Mouse (Mus musculus): ENCODE results near the gene Mettl23. TPM values are rescaled to one million over a fixed set of nuclear protein-coding genes. Genes with fewer than 3 reads are reported as not detected.

The Mettl23 gene
- polyA plus RNA-seq (2014; fragmentation: Nextera tagmentation; extraction: Ambion mirVana): 80.4 and 87.6 TPM in 2 replicates

- Histone ChIP-seq H3K9ac (replicated peaks; ENCODE audit: low read length) (peak within 1 kb of the TSS; percentile 85), H3K4me3 (replicated peaks; ENCODE audit: low read depth, low read length) (peak within 1 kb of the TSS; percentile 71), H3K27me3 (ENCODE audit: control insufficient read depth, insufficient read depth, low read length) (no peaks in the 10 kb centered on the region), H3K9me3 (ENCODE audit: control insufficient read depth, low read length) (no peaks in the 10 kb centered on the region), H3K4me1 (ENCODE audit: control insufficient read depth, insufficient read depth, low read length) (peaks cover 34% of the 10 kb centered on the region), H3K4me2 (ENCODE audit: low read length) (peak within 1 kb of the TSS; percentile 89), H3K36me3 (ENCODE audit: control insufficient read depth, insufficient read depth, low read length) (peaks cover 49% of the 10 kb centered on the region), H3K27ac (replicated peaks; ENCODE audit: low read depth, low read length) (peak within 1 kb of the TSS; percentile 98)
- ATAC-seq (ENCODE audit: low FRiP score, low TSS enrichment) (peak; percentile 95), DNase-seq (peak; percentile 97)
- under 1% methylated on average over 72 of the region's 72 CpGs for WGBS
These were observed at the start of gene Mettl23, which contains the start of gene Jmjd6 for GRCm38 (mm10) chr11:116843261-116844233. Gene Mettl23, plus strand, starts transcription at chr11:116843278. Gene Jmjd6, minus strand, starts transcription at chr11:116843449.

- no peaks in the 10 kb centered on the region for H3K9me3 ChIP-seq (ENCODE audit: control insufficient read depth, low read length)
- H3K36me3 ChIP-seq (ENCODE audit: control insufficient read depth, insufficient read depth, low read length): no peaks in the 10 kb centered on the region
- H3K4me1 ChIP-seq (ENCODE audit: control insufficient read depth, insufficient read depth, low read length): no peaks in the 10 kb centered on the region
- H3K27ac ChIP-seq (replicated peaks; ENCODE audit: low read depth, low read length): no peak overlapping the region
- no peaks in the 10 kb centered on the region for H3K27me3 ChIP-seq (ENCODE audit: control insufficient read depth, insufficient read depth, low read length)
- no peak for DNase-seq
- WGBS: 93% methylated on average over 5 of the region's 5 CpGs
- no peak overlapping the region for H3K9ac ChIP-seq (replicated peaks; ENCODE audit: low read length)
- ATAC-seq (ENCODE audit: low FRiP score, low TSS enrichment): no peak
- no peak overlapping the region for H3K4me3 ChIP-seq (replicated peaks; ENCODE audit: low read depth, low read length)
- H3K4me2 ChIP-seq (ENCODE audit: low read length): no peak overlapping the region
These were observed 43.7 kb upstream of the Mettl23 start for GRCm38 (mm10) chr11:116799364-116799763.

- Histone ChIP-seq H3K9me3 (ENCODE audit: control insufficient read depth, low read length) (no peaks in the 10 kb centered on the region), H3K4me2 (ENCODE audit: low read length) (no peak overlapping the region), H3K4me3 (replicated peaks; ENCODE audit: low read depth, low read length) (no peak overlapping the region), H3K36me3 (ENCODE audit: control insufficient read depth, insufficient read depth, low read length) (no peaks in the 10 kb centered on the region), H3K9ac (replicated peaks; ENCODE audit: low read length) (no peak overlapping the region), H3K4me1 (ENCODE audit: control insufficient read depth, insufficient read depth, low read length) (no peaks in the 10 kb centered on the region), H3K27me3 (ENCODE audit: control insufficient read depth, insufficient read depth, low read length) (no peaks in the 10 kb centered on the region), H3K27ac (replicated peaks; ENCODE audit: low read depth, low read length) (no peak overlapping the region)
- DNase-seq (no peak), ATAC-seq (ENCODE audit: low FRiP score, low TSS enrichment) (no peak)
- 84% methylated on average over 5 of the region's 5 CpGs for WGBS
These were observed 42.0 kb upstream of the Mettl23 start for GRCm38 (mm10) chr11:116801106-116801505.

- Histone ChIP-seq H3K36me3 (ENCODE audit: control insufficient read depth, insufficient read depth, low read length) (no peaks in the 10 kb centered on the region), H3K4me3 (replicated peaks; ENCODE audit: low read depth, low read length) (no peak overlapping the region), H3K4me1 (ENCODE audit: control insufficient read depth, insufficient read depth, low read length) (no peaks in the 10 kb centered on the region), H3K27ac (replicated peaks; ENCODE audit: low read depth, low read length) (no peak overlapping the region), H3K4me2 (ENCODE audit: low read length) (no peak overlapping the region), H3K9ac (replicated peaks; ENCODE audit: low read length) (no peak overlapping the region), H3K27me3 (ENCODE audit: control insufficient read depth, insufficient read depth, low read length) (no peaks in the 10 kb centered on the region), H3K9me3 (ENCODE audit: control insufficient read depth, low read length) (no peaks in the 10 kb centered on the region)
- DNase-seq (no peak), ATAC-seq (ENCODE audit: low FRiP score, low TSS enrichment) (no peak)
- WGBS: 89% methylated on average over 5 of the region's 5 CpGs
These were observed 40.4 kb upstream of the Mettl23 start for GRCm38 (mm10) chr11:116802709-116803108.

GRCm38 (mm10) chr11:116806136-116807071 is 36.7 kb upstream of the Mettl23 start:
- no peak overlapping the region for H3K9ac ChIP-seq (replicated peaks; ENCODE audit: low read length)
- no peak for DNase-seq
- WGBS: 83% methylated on average over 15 of the region's 15 CpGs
- H3K4me1 ChIP-seq (ENCODE audit: control insufficient read depth, insufficient read depth, low read length): peaks cover 14% of the 10 kb centered on the region
- no peak for ATAC-seq (ENCODE audit: low FRiP score, low TSS enrichment)
- no peak overlapping the region for H3K27ac ChIP-seq (replicated peaks; ENCODE audit: low read depth, low read length)
- no peak overlapping the region for H3K4me2 ChIP-seq (ENCODE audit: low read length)
- no peaks in the 10 kb centered on the region for H3K27me3 ChIP-seq (ENCODE audit: control insufficient read depth, insufficient read depth, low read length)
- no peak overlapping the region for H3K4me3 ChIP-seq (replicated peaks; ENCODE audit: low read depth, low read length)
- H3K9me3 ChIP-seq (ENCODE audit: control insufficient read depth, low read length): no peaks in the 10 kb centered on the region
- H3K36me3 ChIP-seq (ENCODE audit: control insufficient read depth, insufficient read depth, low read length): no peaks in the 10 kb centered on the region

- Histone ChIP-seq H3K27me3 (ENCODE audit: control insufficient read depth, insufficient read depth, low read length) (no peaks in the 10 kb centered on the region), H3K4me1 (ENCODE audit: control insufficient read depth, insufficient read depth, low read length) (peaks cover 20% of the 10 kb centered on the region), H3K9me3 (ENCODE audit: control insufficient read depth, low read length) (no peaks in the 10 kb centered on the region), H3K4me2 (ENCODE audit: low read length) (no peak overlapping the region), H3K27ac (replicated peaks; ENCODE audit: low read depth, low read length) (no peak overlapping the region), H3K4me3 (replicated peaks; ENCODE audit: low read depth, low read length) (no peak overlapping the region), H3K36me3 (ENCODE audit: control insufficient read depth, insufficient read depth, low read length) (no peaks in the 10 kb centered on the region), H3K9ac (replicated peaks; ENCODE audit: low read length) (no peak overlapping the region)
- WGBS: 61% methylated on average over 7 of the region's 7 CpGs
- ATAC-seq (ENCODE audit: low FRiP score, low TSS enrichment): no peak
- no peak for DNase-seq
These were observed 36.0 kb upstream of the Mettl23 start for GRCm38 (mm10) chr11:116807116-116807515.

GRCm38 (mm10) chr11:116807526-116807925 is 35.6 kb upstream of the Mettl23 start:
- H3K36me3 ChIP-seq (ENCODE audit: control insufficient read depth, insufficient read depth, low read length): no peaks in the 10 kb centered on the region
- peak overlapping the region; percentile 21; the same call in 1 of the 2 replicates for H3K27ac ChIP-seq (replicated peaks; ENCODE audit: low read depth, low read length)
- DNase-seq (no peak), ATAC-seq (ENCODE audit: low FRiP score, low TSS enrichment) (no peak)
- peaks cover 24% of the 10 kb centered on the region for H3K4me1 ChIP-seq (ENCODE audit: control insufficient read depth, insufficient read depth, low read length)
- H3K9me3 ChIP-seq (ENCODE audit: control insufficient read depth, low read length): no peaks in the 10 kb centered on the region
- H3K4me3 ChIP-seq (replicated peaks; ENCODE audit: low read depth, low read length): no peak overlapping the region
- H3K4me2 ChIP-seq (ENCODE audit: low read length): no peak overlapping the region
- 62% methylated on average over 3 of the region's 3 CpGs for WGBS
- no peaks in the 10 kb centered on the region for H3K27me3 ChIP-seq (ENCODE audit: control insufficient read depth, insufficient read depth, low read length)
- H3K9ac ChIP-seq (replicated peaks; ENCODE audit: low read length): no peak overlapping the region

GRCm38 (mm10) chr11:116807938-116808606 is 35.0 kb upstream of the Mettl23 start:
- Histone ChIP-seq H3K27ac (replicated peaks; ENCODE audit: low read depth, low read length) (peak overlapping the region; percentile 21; the same call in 1 of the 2 replicates), H3K36me3 (ENCODE audit: control insufficient read depth, insufficient read depth, low read length) (no peaks in the 10 kb centered on the region), H3K27me3 (ENCODE audit: control insufficient read depth, insufficient read depth, low read length) (no peaks in the 10 kb centered on the region), H3K4me1 (ENCODE audit: control insufficient read depth, insufficient read depth, low read length) (peaks cover 29% of the 10 kb centered on the region), H3K4me2 (ENCODE audit: low read length) (no peak overlapping the region), H3K9ac (replicated peaks; ENCODE audit: low read length) (no peak overlapping the region), H3K9me3 (ENCODE audit: control insufficient read depth, low read length) (no peaks in the 10 kb centered on the region), H3K4me3 (replicated peaks; ENCODE audit: low read depth, low read length) (no peak overlapping the region)
- DNase-seq (peak; percentile 93), ATAC-seq (ENCODE audit: low FRiP score, low TSS enrichment) (no peak)
- 25% methylated on average over 7 of the region's 7 CpGs for WGBS

Data from midbrain, embryonic 14.5 days (tissue).